Mouse (Mus musculus) ES-Bruce4 (cell line): ENCODE measurements at regions not wholly inside any gene's neighbourhood (a gene's known extent, or its start where the extent isn't known, plus 50 kb on each side); places are given as distances from the start of the nearest gene placed in this dataset.

Experiments used
- CTCF ChIP-seq: IDR thresholded peaks from one replicate; pipeline ENCODE4 v1.8.1; 2011; ENCODE audit warnings: low read depth, low read length
- EP300 ChIP-seq: IDR thresholded peaks from 2 replicates; pipeline ENCODE4 v1.6.1; 2011; ENCODE audit warnings: low read depth, low read length; ENCODE audit not compliant: insufficient read depth
- POLR2A ChIP-seq: IDR thresholded peaks from one replicate; pipeline ENCODE4 v1.8.1; 2011; ENCODE audit warnings: low read length; ENCODE audit not compliant: insufficient read depth

DNA sequence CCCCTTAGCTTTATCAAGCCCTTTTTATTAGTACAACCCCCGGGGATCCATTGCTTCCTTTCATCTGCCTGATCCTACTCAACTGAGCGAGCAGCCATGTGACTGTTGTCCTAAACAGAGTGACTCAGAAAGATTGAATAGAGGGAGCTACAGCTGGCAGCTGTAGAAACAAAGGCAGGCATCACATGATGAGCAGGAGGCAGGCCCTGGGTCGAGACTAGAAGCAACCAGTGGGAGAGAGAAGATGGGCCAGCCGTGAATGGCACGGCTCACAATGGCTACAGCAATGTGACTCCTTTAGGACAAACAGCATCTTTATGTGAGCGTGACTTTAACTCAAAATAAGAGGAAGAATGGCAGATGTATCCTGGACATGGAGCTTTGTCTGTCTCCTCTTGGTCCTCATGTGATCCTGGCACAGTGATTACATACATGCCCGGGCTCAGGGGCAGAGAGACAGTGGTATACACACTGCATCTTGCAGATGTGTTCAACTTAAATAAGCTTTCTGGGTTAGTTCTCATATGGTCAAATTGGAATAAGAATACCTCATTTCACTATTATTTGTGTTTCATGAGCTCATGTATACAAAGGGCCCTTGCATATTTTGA lies 60.1 kb upstream of the Fam13c start:
- TF ChIP-seq CTCF, result no peak
- no peak for TF ChIP-seq POLR2A
- peak; percentile 91 for TF ChIP-seq EP300
